Mouse (Mus musculus) cerebellum, postnatal 14 days (tissue): ENCODE data around the gene Wdr45b.
A peak's percentile ranks its signal among the peaks of the same experiment; 100 is the strongest.
"Not testable (repeated sequence)": the region's sequence is repeated elsewhere in the genome, so short reads cannot be mapped to it uniquely, and the experiment has no call there.

Source experiments
- DNase-seq, 2 experiments: peaks; one replicate each; pipeline ENCODE4 v3.0.0; 2021; ENCODE audit warnings: mixed read lengths in 2 of 2

The Wdr45b gene

GRCm38 (mm10) chr11:121354091-121354707 is at the start of gene Wdr45b:
Gene Wdr45b, minus strand, starts transcription at chr11:121354445.
- DNase-seq, result peak; percentile 99 to 100

DNA sequence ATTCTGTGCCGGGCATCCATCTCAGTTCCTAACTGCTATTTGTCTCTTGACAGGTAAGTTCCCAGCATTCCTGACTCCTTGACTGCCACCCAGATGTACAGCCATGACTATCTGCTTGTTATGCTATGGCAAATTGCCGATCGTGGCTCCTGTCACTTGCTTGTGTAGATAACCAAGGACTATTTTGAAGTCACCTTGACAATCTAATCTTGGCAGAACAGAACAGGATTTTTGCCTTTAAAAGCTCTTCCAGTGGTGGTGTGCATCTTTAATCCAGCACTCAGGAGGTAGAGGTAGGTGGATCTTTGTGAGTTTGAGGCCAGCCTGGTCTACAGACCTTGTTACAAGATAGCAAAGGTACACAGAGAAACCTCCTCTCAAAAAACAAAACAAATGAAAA is 38.2 kb upstream of the Wdr45b start:
- DNase-seq, result no peak

- no peak for DNase-seq
Measured at GRCm38 (mm10) chr11:121390793-121391192, 36.5 kb upstream of the Wdr45b start.

DNA sequence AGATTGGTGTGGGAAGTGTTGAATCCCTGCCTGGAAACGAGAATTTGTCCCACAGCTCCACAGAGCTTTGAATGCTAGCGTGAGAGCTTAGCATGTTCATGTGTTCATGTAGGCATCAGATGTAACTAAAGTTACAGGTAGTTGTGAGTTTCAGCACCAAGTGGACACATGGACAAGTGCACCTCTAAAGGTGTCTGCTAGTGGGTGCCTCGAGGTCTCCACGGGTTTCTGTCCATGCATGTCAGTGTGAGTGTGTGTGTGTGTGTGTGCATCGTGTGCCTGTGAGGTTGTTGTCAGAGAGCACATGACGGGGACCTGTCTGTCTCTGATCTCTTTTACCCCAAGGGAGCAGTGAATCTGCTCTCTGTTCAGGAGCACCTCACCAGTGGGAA is 34.3 kb upstream of the Wdr45b start:
- no peak for DNase-seq

- peak; percentile 88 to 94 for DNase-seq
Measured at GRCm38 (mm10) chr11:121387750-121388553, 33.7 kb upstream of the Wdr45b start, which contains the start of gene Rab40b. Gene Rab40b, minus strand, starts transcription at chr11:121388251.

- DNase-seq, result no peak
Measured at GRCm38 (mm10) chr11:121380294-121380693, 26.0 kb upstream of the Wdr45b start.

DNA sequence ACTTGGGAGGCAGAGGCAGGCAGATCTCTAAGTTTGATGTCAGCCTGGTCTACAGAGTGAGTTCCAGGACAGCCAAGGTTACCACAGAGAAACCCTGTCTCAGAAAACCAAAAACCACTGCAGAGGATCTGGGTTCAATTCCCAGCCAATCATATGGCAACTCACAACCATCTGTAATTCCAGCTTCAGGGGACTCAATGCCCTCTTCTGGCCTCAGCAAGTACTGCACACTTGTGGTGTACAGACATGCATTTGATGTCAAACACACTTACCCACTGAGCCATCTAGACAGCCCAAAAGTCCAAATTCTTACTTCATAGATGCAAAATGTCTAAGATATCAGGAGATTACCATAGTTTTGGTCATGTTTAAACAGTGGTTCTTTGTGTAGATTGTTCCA is 24.4 kb upstream of the Wdr45b start:
- no peak for DNase-seq

- no peak for DNase-seq
Measured at GRCm38 (mm10) chr11:121373305-121373704, 19.1 kb upstream of the Wdr45b start.

DNA sequence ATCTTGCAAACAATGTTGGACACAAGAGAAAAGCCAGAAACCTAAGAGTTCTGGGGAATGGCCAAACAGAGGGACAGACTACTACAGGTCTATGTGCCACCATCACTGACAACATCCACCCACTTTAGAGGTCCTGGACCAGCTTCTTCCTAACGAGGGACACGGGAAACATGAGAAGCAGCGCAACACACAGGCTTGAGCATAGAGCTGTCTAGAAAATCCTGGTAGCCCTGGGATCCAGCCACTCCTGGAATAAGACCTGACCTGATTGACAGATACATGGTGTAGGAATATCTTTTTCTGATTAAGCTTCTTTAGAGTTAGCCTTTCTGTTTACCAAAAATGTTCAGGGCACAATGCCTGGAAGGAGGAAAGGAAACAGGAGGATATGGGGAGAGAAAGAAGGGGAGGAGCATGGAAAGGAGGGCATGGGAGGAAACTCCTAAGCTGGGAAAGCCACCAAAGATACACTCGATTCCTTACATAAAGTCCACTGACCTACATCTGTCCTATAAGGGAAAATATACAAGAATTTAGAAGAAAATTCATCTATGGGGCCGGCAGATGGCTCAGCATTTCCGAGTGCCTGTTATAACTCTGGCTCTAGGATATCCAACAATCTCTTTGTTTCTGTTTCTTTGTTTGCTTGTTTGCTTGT is 16.2 kb upstream of the Wdr45b start:
- no peak for DNase-seq

- DNase-seq, result peak; percentile 55 to 79
Measured at GRCm38 (mm10) chr11:121369622-121370021, 15.4 kb upstream of the Wdr45b start.

DNA sequence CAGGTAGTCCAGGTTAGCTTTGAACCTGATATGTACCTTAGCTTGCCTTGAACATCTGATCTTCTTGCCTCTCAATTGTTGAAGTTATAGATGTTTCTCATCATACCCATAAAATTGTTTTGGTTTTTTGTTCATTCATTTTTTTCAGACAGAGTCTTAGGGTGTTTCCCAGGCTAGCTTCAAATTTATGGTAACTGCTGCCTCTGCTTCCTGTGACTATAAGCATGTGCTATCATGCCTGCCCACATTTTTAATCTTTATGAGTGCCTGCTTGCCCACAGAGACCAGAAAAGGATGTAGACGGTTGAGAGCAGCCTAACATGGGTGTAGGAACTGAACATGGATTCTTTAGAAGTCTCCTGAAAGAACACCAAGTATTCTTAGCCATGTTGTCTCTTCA is 14.5 kb upstream of the Wdr45b start:
- no peak for DNase-seq

DNA sequence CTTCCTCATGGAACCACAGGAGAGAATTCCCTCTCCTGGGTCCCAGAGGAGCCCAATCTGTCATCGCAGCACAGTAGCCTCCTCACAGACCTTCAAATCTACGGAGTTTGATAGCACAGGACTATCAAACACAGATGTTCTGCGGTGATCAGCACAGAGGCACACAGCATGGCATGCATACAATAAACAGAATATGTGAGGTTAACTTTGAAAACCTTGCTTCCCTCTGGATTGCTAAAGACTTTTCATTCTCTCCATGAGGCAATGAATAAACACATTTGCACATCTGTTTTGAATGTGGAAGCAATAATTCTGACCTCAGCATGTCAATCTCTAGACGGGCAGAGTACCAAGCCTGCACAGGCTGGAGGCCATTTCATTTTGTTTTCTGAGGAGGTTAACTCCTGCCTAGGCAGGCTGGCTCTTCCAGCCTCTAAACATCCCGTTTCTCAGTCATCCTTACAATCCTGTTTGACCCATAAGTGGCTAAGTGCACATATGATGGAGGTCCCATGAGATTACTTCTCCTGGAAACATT is 13.0 kb upstream of the Wdr45b start:
- no peak for DNase-seq

DNA sequence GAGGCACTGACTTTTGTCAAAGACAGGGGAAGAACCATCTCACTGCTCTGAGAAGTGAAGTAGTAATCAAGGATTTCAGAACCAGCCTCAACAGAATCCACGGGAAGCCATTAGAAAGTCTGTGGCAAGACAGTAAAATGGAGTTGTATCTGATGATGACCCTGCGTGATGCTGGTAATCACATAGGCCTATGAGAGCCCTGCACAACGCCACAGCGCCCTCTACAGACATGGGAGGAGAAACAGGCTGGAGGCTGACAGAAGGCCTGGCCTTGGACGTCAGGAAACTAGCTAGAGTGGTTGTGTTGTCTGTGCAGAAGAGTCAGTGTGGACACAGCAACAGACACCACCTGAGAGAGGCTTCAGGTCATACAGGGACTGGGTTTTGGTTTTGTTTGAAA is 8.0 kb upstream of the Wdr45b start:
- DNase-seq, result peak; percentile 8 to 44

DNA sequence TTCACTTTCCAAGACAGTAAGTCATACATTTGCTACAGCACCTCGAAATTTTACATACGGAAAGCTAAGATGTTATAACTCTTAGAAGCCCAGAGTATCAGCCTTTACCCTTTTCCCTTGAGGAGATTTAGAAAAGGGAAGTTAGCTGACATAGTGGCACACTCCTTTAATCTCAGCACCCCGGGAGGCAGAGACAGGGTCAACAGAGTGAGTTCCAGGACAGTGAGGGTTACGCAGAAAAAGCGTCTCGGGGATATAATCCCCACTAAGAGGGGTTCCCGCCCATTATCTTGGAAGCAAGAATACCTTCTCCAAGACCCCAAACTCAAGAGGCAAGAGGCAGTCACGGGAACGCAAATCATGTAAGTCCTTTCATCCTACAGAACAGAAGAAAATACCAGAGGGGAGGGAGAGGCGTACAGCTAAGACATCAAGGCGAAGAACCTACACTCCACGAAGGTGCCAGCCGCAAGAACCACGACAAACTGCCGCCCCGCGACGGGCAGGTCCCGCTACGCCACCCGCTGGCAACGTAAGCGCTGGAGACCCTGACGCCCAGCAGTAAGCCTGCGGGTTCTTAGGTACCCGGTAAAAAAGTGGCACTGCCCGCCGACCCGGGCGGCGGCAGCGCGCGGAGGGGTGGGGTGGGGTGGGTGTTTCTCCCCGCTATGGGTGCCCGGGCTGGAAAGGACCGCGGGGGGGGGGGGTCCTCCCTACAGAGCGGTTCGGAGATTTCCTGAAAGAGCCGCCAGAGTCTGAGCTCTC is 737 bp downstream of the Wdr45b start:
- DNase-seq, result peak; percentile 40 to 42

GRCm38 (mm10) chr11:121348727-121349126 is 5.5 kb downstream of the Wdr45b start:
- not testable (repeated sequence) for DNase-seq

DNA sequence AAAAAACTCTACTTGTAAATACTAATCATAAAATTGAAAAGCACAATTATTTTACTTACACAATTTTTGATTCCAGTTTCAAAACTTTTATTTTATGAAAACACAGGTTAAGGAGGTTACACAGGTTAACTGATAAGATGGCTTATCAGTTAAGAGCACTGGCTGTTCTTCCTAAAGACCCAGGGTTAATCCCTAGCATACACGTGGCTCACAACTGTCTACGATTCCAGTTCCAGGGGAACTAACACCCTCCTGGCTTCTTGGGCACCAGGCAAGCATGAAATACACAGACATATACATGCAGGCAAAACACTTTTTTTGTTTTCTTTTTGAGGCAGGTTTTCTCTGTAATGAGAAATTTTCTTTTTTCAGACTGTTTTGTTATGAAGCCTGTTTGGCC is 6.1 kb downstream of the Wdr45b start:
- no peak for DNase-seq

- DNase-seq, result no peak
Measured at GRCm38 (mm10) chr11:121347036-121347435, 7.2 kb downstream of the Wdr45b start.

DNA sequence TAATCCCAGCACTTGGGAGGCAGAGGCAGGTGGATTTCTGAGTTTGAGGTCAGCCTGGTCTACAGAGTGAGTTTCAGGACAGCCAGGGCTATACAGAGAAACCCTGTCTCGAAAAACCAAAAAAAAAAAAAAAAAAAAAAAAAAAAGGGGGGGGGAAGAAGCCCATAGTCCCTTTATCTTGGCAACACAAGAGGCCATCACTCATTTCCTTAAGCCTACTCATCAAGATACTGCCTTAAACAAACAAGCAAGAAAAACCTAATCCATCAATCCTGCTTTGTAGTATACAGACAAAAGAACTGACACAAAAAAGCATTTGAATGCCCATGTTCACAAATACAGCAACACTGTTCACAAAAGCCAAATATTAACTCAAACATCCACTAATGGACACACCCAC is 11.8 kb downstream of the Wdr45b start:
- not testable (repeated sequence) for DNase-seq

GRCm38 (mm10) chr11:121340287-121340686 is 14.0 kb downstream of the Wdr45b start:
- no peak for DNase-seq

- DNase-seq, result no peak
Measured at GRCm38 (mm10) chr11:121339647-121340046, 14.6 kb downstream of the Wdr45b start.

GRCm38 (mm10) chr11:121331641-121332040 is 22.6 kb downstream of the Wdr45b start:
- no peak for DNase-seq

GRCm38 (mm10) chr11:121328619-121329018 is 25.6 kb downstream of the Wdr45b start:
- no peak for DNase-seq

- DNase-seq, result peak in 1 of 2 experiments; percentile 23
Measured at GRCm38 (mm10) chr11:121328206-121328605, 26.0 kb downstream of the Wdr45b start.
